ENCODE assay signal across 8 mouse cellular contexts in genomic region chr17:12162824-12163223, GRCm38 (mm10). TPM values are rescaled to one million over a fixed set of nuclear protein-coding genes. Genes with fewer than 3 reads are reported as not detected.
DNase-seq lines count a peak whose midpoint lies in the region; ATAC-seq and TF ChIP-seq lines count a peak whose summit lies in the region.

No protein-coding gene starts in this region.

- H3K4me3 ChIP-seq in cerebellum, adult 2 months (replicated peaks; ENCODE audit: insufficient read depth, low read depth, low read length), result no peak overlapping the region
- H3K4me3 ChIP-seq in kidney, postnatal 0 days (replicated peaks; ENCODE audit: low read depth, low read length), result no peak overlapping the region
- peak overlapping the region in 2 of 3 experiments; percentile 48 to 54 for H3K4me3 ChIP-seq in CH12.LX (replicated peaks in 1 of 3; ENCODE audit: low read depth in 2 of 3, low read length in 2 of 3, poor library complexity in 1 of 3)

- ATAC-seq in kidney, postnatal 0 days (replicated peaks; ENCODE audit: low FRiP score, low read depth), result no peak

- dilution Hi-C loops in CH12.LX (cut with MboI; ENCODE audit: extremely low pct_ligation_motif_present, extremely low pct_unique_long_range_greater_than_20kb, low sequenced_read_pairs), result no loop called here

- no peaks in the 10 kb centered on the region for H3K9me3 ChIP-seq in kidney, postnatal 0 days (replicated peaks; ENCODE audit: low read length)
- no peaks in the 10 kb centered on the region for H3K9me3 ChIP-seq in CH12.LX (replicated peaks; ENCODE audit: low read length)

- no peak overlapping the region for H3K9ac ChIP-seq in kidney, postnatal 0 days (ENCODE audit: low read depth, low read length)
- peak overlapping the region; percentile 15; the same call in 1 of the 2 replicates for H3K9ac ChIP-seq in CH12.LX (ENCODE audit: insufficient read depth, low read depth)

- no peak for TF ChIP-seq CTCF in cerebellum, adult 2 months (IDR thresholded peaks at IDR 0.05; ENCODE audit: borderline replicate concordance, insufficient read depth, low read depth, low read length)
- TF ChIP-seq CTCF in kidney, postnatal 0 days (IDR thresholded peaks at IDR 0.05; ENCODE audit: low read depth), result no peak
- TF ChIP-seq CTCF in CH12.LX (conservative IDR thresholded peaks at IDR 0.05 in 1 of 2, IDR thresholded peaks at IDR 0.05 in 1 of 2; ENCODE audit: low read depth in 2 of 2, low read length in 2 of 2), result no peak

- no peak; the same call in 1 of the 2 replicates for TF ChIP-seq EP300 in CH12.LX (IDR thresholded peaks at IDR 0.05; ENCODE audit: low read length)

- peaks cover 18% of the 10 kb centered on the region for H3K4me1 ChIP-seq in cerebellum, adult 2 months (ENCODE audit: control insufficient read depth, insufficient read depth, low read length)
- peaks cover 5% of the 10 kb centered on the region for H3K4me1 ChIP-seq in kidney, postnatal 0 days (replicated peaks; ENCODE audit: insufficient read depth, low read length)
- H3K4me1 ChIP-seq in CH12.LX (ENCODE audit: control insufficient read depth in 1 of 2, insufficient read depth in 2 of 2), result peaks cover 60 to 96% of the 10 kb centered on the region in 2 experiments

- H3K36me3 ChIP-seq in kidney, postnatal 0 days (ENCODE audit: insufficient read depth, low read length), result no peaks in the 10 kb centered on the region
- H3K36me3 ChIP-seq in CH12.LX (replicated peaks in 1 of 2; ENCODE audit: control insufficient read depth in 1 of 2, insufficient read depth in 1 of 2, low read length in 1 of 2), result peaks cover 0 to 41% of the 10 kb centered on the region in 2 experiments

- DNase-seq in cerebellum, postnatal 10 days, result peak; percentile 30 to 36
- DNase-seq in cerebellum, adult 2 months, result no peak
- DNase-seq in kidney, postnatal 0 days (ENCODE audit: low spot score), result peak; percentile 59
- DNase-seq in kidney, adult 11 months, result no peak
- DNase-seq in CH12.LX (ENCODE audit: extremely low read depth), result peak; percentile 85
- peak; percentile 2 for DNase-seq in forelimb bud, embryonic 11.5 days (ENCODE audit: low read depth, low spot score)
- DNase-seq in testis, postnatal 14 days (ENCODE audit: low spot score), result no peak
- no peak for DNase-seq in adrenal gland, postnatal 25 days

- no peak overlapping the region for H3K4me2 ChIP-seq in kidney, postnatal 0 days (ENCODE audit: low read length)
- peak overlapping the region; percentile 61 for H3K4me2 ChIP-seq in CH12.LX (ENCODE audit: insufficient read depth, low read depth, poor library complexity, severe bottlenecking)

- H3K27me3 ChIP-seq in cerebellum, adult 2 months (ENCODE audit: control insufficient read depth, insufficient read depth, low read length), result no peaks in the 10 kb centered on the region
- H3K27me3 ChIP-seq in kidney, postnatal 0 days (ENCODE audit: insufficient read depth, low read length), result no peaks in the 10 kb centered on the region
- H3K27me3 ChIP-seq in CH12.LX (replicated peaks), result no peaks in the 10 kb centered on the region

- 77% methylated on average over 4 of the region's 4 CpGs for WGBS in cerebellum, adult 2 months
- 50% methylated on average over 4 of the region's 4 CpGs for WGBS in kidney, postnatal 0 days

- TF ChIP-seq RAD21 in CH12.LX (IDR thresholded peaks at IDR 0.05; ENCODE audit: low read depth, low read length), result no peak; the same call in 1 of the 2 replicates

- H3K79me2 ChIP-seq in CH12.LX (replicated peaks; ENCODE audit: control insufficient read depth, extremely low read depth, insufficient read depth, poor library complexity, severe bottlenecking), result peaks cover 11% of the 10 kb centered on the region

- no peak overlapping the region for H3K27ac ChIP-seq in cerebellum, adult 2 months (ENCODE audit: insufficient read depth, low read length)
- H3K27ac ChIP-seq in kidney, postnatal 0 days, result no peak overlapping the region
- H3K27ac ChIP-seq in CH12.LX (ENCODE audit: insufficient read depth, low read depth), result peak overlapping the region; percentile 95

- TF ChIP-seq POLR2A in cerebellum, adult 2 months (IDR thresholded peaks at IDR 0.05; ENCODE audit: borderline replicate concordance, insufficient read depth, low read length), result no peak
- TF ChIP-seq POLR2A in CH12.LX (IDR thresholded peaks at IDR 0.05; ENCODE audit: low read depth, low read length), result peak; percentile 58; the same call in 1 of the 2 replicates

- in situ Hi-C loops in CH12.LX (cut with MboI; ENCODE audit: low pct_ligation_motif_present, low pct_unique_long_range_greater_than_20kb, low sequenced_read_pairs), result loop anchor here (5.0 to 25.0 kb wide), 4 partner anchors 34 to 599 kb away; partner anchors contain the start of genes Agpat4 and Igf2r

TF ChIP-seq in CH12.LX, 34 proteins besides CTCF, POLR2A, EP300 and RAD21:
- TF ChIP-seq MYC (IDR thresholded peaks at IDR 0.05; ENCODE audit: low read depth, low read length) (peak; percentile 23; the same call in 1 of the 2 replicates), NRF1 (IDR thresholded peaks at IDR 0.05; ENCODE audit: low read depth, low read length) (no peak), NELFE (IDR thresholded peaks at IDR 0.05; ENCODE audit: low read depth, low read length) (peak; percentile 4; the same call in 1 of the 2 replicates), CHD1 (IDR thresholded peaks at IDR 0.05; ENCODE audit: low read depth, low read length) (peak; percentile 78; the same call in 1 of the 2 replicates), ZC3H11A (IDR thresholded peaks at IDR 0.05; ENCODE audit: low read depth, low read length) (no peak), MAZ (IDR thresholded peaks at IDR 0.05; ENCODE audit: low read depth, low read length) (no peak), ELF1 (IDR thresholded peaks at IDR 0.05; ENCODE audit: low read depth, low read length) (no peak), USF2 (conservative IDR thresholded peaks at IDR 0.05; ENCODE audit: low read depth, low read length) (no peak), MAX (IDR thresholded peaks at IDR 0.05; ENCODE audit: low read length) (no peak), SIN3A (IDR thresholded peaks at IDR 0.05; ENCODE audit: low read length) (peak; percentile 31; the same call in 1 of the 2 replicates), ETS1 (conservative IDR thresholded peaks at IDR 0.05; ENCODE audit: low read depth, low read length) (peak; percentile 68), TBP (conservative IDR thresholded peaks at IDR 0.05; ENCODE audit: low read depth, low read length) (peak; percentile 64; the same call in 1 of the 2 replicates), POLR2AphosphoS2 (IDR thresholded peaks at IDR 0.05; ENCODE audit: low read depth, low read length) (no peak), BHLHE40 (IDR thresholded peaks at IDR 0.05; ENCODE audit: low read depth, low read length) (peak; percentile 71), RCOR1 (conservative IDR thresholded peaks at IDR 0.05; ENCODE audit: low read depth, low read length) (no peak), CHD2 (IDR thresholded peaks at IDR 0.05; ENCODE audit: low read length) (no peak), USF1 (IDR thresholded peaks at IDR 0.05; ENCODE audit: low read depth, low read length) (no peak), KAT2A (IDR thresholded peaks at IDR 0.05; ENCODE audit: insufficient replicate concordance, low read length) (no peak), IRF4 (IDR thresholded peaks at IDR 0.05; ENCODE audit: low read depth, low read length) (peak; percentile 54; the same call in 1 of the 2 replicates), E2F4 (IDR thresholded peaks at IDR 0.05; ENCODE audit: insufficient replicate concordance, low read depth, low read length) (no peak), TCF12 (IDR thresholded peaks at IDR 0.05; ENCODE audit: low read depth, low read length) (peak; percentile 76), JUN (IDR thresholded peaks at IDR 0.05; ENCODE audit: insufficient read depth, low read depth, low read length) (no peak; the same call in 1 of the 2 replicates), HCFC1 (IDR thresholded peaks at IDR 0.05; ENCODE audit: low read depth, low read length) (no peak; the same call in 1 of the 2 replicates), MAFK (IDR thresholded peaks at IDR 0.05; ENCODE audit: insufficient replicate concordance, low read length) (no peak), UBTF (IDR thresholded peaks at IDR 0.05; ENCODE audit: low read depth, low read length) (no peak), MXI1 (IDR thresholded peaks at IDR 0.05; ENCODE audit: low read depth, low read length) (peak; percentile 26; the same call in 1 of the 2 replicates), JUND (conservative IDR thresholded peaks at IDR 0.05; ENCODE audit: low read depth, low read length) (no peak), MEF2A (IDR thresholded peaks at IDR 0.05; ENCODE audit: borderline replicate concordance, low read depth, low read length) (peak; percentile 46; the same call in 1 of the 2 replicates)
TF ChIP-seq in CH12.LX: peak in this region for 11.

RNA-seq across cellular contexts. Expression of gene Agpat4, which starts 44.3 kb away (rescaled TPM):
- polyA plus RNA-seq in cerebellum, adult 2 months (2012; rRNA removed), result 42.8 and 50.1 TPM in 2 replicates
- polyA plus RNA-seq in kidney, postnatal 0 days (2015; fragmentation: Nextera tagmentation; extraction: Ambion mirVana), result 15.5 and 21.4 TPM in 2 replicates
- total RNA-seq in CH12.LX (2012; rRNA removed), result 74.2 and 83.2 TPM in 2 replicates
- total RNA-seq in CH12.LX (2014; rRNA removed), result 32.0 and 34.7 TPM in 2 replicates
- 44.0 and 44.5 TPM in 2 replicates for polyA plus RNA-seq in CH12.LX (2012; ENCODE audit: insufficient read length, low read depth)
- 29.8 and 34.1 TPM in 2 replicates for total RNA-seq in adrenal gland, postnatal 25 days (2021)

Comparison
In these comparisons a context has a peak if more than half of its experiments do, and no peak if none do; other contexts are left out.
1. DNase-seq: peak in cerebellum, postnatal 10 days (2 of 2), kidney, postnatal 0 days (single experiment), CH12.LX (single experiment) and forelimb bud, embryonic 11.5 days (single experiment); none in cerebellum, adult 2 months (0 of 2), kidney, adult 11 months (single experiment), testis, postnatal 14 days (single experiment) and adrenal gland, postnatal 25 days (single experiment).
2. H3K4me3 ChIP-seq: peak in CH12.LX (2 of 3); none in cerebellum, adult 2 months (single experiment) and kidney, postnatal 0 days (single experiment).